Mouse (Mus musculus): ENCODE results near the gene Tmem262. TPM values are rescaled to one million over a fixed set of nuclear protein-coding genes. Genes with fewer than 3 reads are reported as not detected.

The Tmem262 gene
- polyA plus RNA-seq, 1 experiment from 2014 or later, result not detected

DNA sequence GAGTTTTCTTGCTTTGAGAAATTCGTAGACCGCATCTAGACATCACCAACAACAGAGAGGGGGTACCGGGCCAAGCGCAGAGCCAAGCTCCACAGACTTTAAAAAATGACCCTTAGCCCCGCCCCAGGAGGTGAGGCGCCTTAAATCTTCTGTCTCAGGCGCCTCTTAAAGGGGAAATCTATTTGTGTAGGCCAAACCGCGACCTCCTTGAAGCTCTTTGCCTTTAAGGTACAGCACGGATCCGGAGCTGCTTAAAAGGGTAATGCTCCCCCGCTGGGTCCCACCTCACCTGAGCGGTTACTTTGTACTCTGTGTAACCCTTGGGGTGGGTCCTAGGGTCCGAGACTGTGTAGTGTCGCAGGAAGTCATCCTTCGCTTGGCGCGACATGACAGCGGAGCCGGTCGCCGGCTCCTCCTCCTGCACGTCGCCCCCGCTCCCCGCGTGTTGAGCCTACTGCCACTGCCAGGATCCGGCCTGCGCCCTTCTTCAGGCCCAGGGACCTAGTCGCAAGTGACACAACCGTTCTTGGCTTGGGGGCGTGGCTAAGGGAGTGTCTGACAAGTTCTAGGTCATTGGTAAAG, 48.0 kb downstream of the Tmem262 start, which contains the start of gene Snx15:
Gene Snx15, minus strand, starts transcription at position 545 of the 582 bp plus-strand sequence.
- 0 out of 2 replicates have a peak, but pooled peaks cover 7% of the 10 kb centered on the region for H3K36me3 ChIP-seq (ENCODE audit: inconsistent target)
- WGBS (ENCODE audit: missing documents), result under 1% methylated on average over 32 of the region's 32 CpGs
- peak within 1 kb of the TSS; percentile 67 for H3K4me3 ChIP-seq (ENCODE audit: inconsistent target)
- peaks cover 6% of the 10 kb centered on the region; the same call in 1 of the 2 replicates for H3K79me2 ChIP-seq (ENCODE audit: inconsistent target)
- H3K27ac ChIP-seq, result peak within 1 kb of the TSS; percentile 81

Other genes with a start within 250 kb of the Tmem262 start
- 8.1 to 26.2 TPM (median 19.8 TPM) in 3 replicates for gene Frmd8, start 204.8 kb upstream of the Tmem262 start, polyA plus RNA-seq (2018)
- 44.6 to 74.8 TPM (median 53.2 TPM) in 3 replicates for gene Slc25a45, start 202.2 kb upstream of the Tmem262 start, polyA plus RNA-seq (2018)
- 0.16 to 0.59 TPM (median 0.16 TPM) in 3 replicates for gene Tigd3, start 185.9 kb upstream of the Tmem262 start, polyA plus RNA-seq (2018)
- gene Dpf2, start 167.0 kb upstream of the Tmem262 start, polyA plus RNA-seq (2018), result 53.9 to 215 TPM (median 57.4 TPM) in 3 replicates
- gene Cdc42ep2, start 155.2 kb upstream of the Tmem262 start, polyA plus RNA-seq (2018), result 1.2 to 3.4 TPM (median 1.7 TPM) in 3 replicates
- 14.2 to 24.9 TPM (median 20.1 TPM) in 3 replicates for gene Pola2, start 115.8 kb upstream of the Tmem262 start, polyA plus RNA-seq (2018)
- gene Slc22a20, start 93.9 kb upstream of the Tmem262 start, polyA plus RNA-seq (2018), result not detected in 3 replicates
- gene Capn1, start 64.1 kb upstream of the Tmem262 start, polyA plus RNA-seq (2018), result 49.5 to 59.9 TPM (median 56.3 TPM) in 3 replicates
- 32.9 to 40.2 TPM (median 33.2 TPM) in 3 replicates for gene Syvn1, start 33.5 kb upstream of the Tmem262 start, polyA plus RNA-seq (2018)
- gene Mrpl49, start 22.2 kb upstream of the Tmem262 start, polyA plus RNA-seq (2018), result 21.9 to 37.4 TPM (median 33.3 TPM) in 3 replicates
- gene Fau, start 22.2 kb upstream of the Tmem262 start, polyA plus RNA-seq (2018), result 767 to 1,640 TPM (median 1,335 TPM) in 3 replicates
- 4.0 to 21.8 TPM (median 18.1 TPM) in 3 replicates for gene Znhit2, start 18.8 kb upstream of the Tmem262 start, polyA plus RNA-seq (2018)
- 4.6 to 21.1 TPM (median 17.5 TPM) in 3 replicates for gene Tm7sf2, start 11.7 kb upstream of the Tmem262 start, polyA plus RNA-seq (2018)
- gene Vps51, start 2.8 kb upstream of the Tmem262 start, polyA plus RNA-seq (2018), result 20.2 to 48.8 TPM (median 37.7 TPM) in 3 replicates
- 0.26 TPM in 1 of 3 replicates, not detected in the others for gene Gm28374, start 2.2 kb downstream of the Tmem262 start, polyA plus RNA-seq (2018)
- 28.7 to 39.1 TPM (median 33.7 TPM) in 3 replicates for gene Zfpl1, start 4.9 kb downstream of the Tmem262 start, polyA plus RNA-seq (2018)
- gene Cdca5, start 5.0 kb downstream of the Tmem262 start, polyA plus RNA-seq (2018), result 1.4 to 7.1 TPM (median 2.5 TPM) in 3 replicates
- 0.29 TPM in 1 of 3 replicates, not detected in the others for gene AC131692.1, start 14.4 kb downstream of the Tmem262 start, polyA plus RNA-seq (2018)
- not detected in 3 replicates for gene Naaladl1, start 25.7 kb downstream of the Tmem262 start, polyA plus RNA-seq (2018)
- 1.4 to 11.0 TPM (median 6.6 TPM) in 3 replicates for gene Sac3d1, start 38.6 kb downstream of the Tmem262 start, polyA plus RNA-seq (2018)
- 28.8 to 41.8 TPM (median 33.8 TPM) in 3 replicates for gene Snx15, start 48.3 kb downstream of the Tmem262 start, polyA plus RNA-seq (2018)
- gene Batf2, start 61.0 kb downstream of the Tmem262 start, polyA plus RNA-seq (2018), result 5.7 to 15.6 TPM (median 5.9 TPM) in 3 replicates
- gene Arl2, start 61.5 kb downstream of the Tmem262 start, polyA plus RNA-seq (2018), result 24.6 to 32.9 TPM (median 27.4 TPM) in 3 replicates
- gene Majin, start 104.4 kb downstream of the Tmem262 start, polyA plus RNA-seq (2018), result 0.11 TPM in 1 of 3 replicates, not detected in the others
- not detected in 3 replicates for gene Gpha2, start 146.3 kb downstream of the Tmem262 start, polyA plus RNA-seq (2018)
- gene Ppp2r5b, start 155.8 kb downstream of the Tmem262 start, polyA plus RNA-seq (2018), result 11.2 to 16.0 TPM (median 14.6 TPM) in 3 replicates
- 8.9 to 17.0 TPM (median 9.9 TPM) in 3 replicates for gene Atg2a, start 161.6 kb downstream of the Tmem262 start, polyA plus RNA-seq (2018)
- gene Ehd1, start 196.7 kb downstream of the Tmem262 start, polyA plus RNA-seq (2018), result 42.9 to 146 TPM (median 81.6 TPM) in 3 replicates
- gene Cdc42bpg, start 226.4 kb downstream of the Tmem262 start, polyA plus RNA-seq (2018), result 1.3 to 3.5 TPM (median 2.8 TPM) in 3 replicates